Mouse (Mus musculus) lung, postnatal 10 days (tissue): ENCODE results near the gene Mmp20.
A peak's percentile ranks its signal among the peaks of the same experiment; 100 is the strongest.

ENCODE experiments used
- DNase-seq: peaks from one replicate; pipeline ENCODE4 v3.0.0; 2021

The Mmp20 gene

GRCm38 (mm10) chr9:7627931-7628330 is at the start of gene Mmp20:
Gene Mmp20 (plus strand): TSS chr9:7628231.
- DNase-seq = no peak

- DNase-seq = no peak
Observed at GRCm38 (mm10) chr9:7590063-7590462, 38.0 kb upstream of the Mmp20 start.

GRCm38 (mm10) chr9:7593272-7593812 is 34.7 kb upstream of the Mmp20 start:
- DNase-seq = no peak

GRCm38 (mm10) chr9:7594816-7595540 is 33.1 kb upstream of the Mmp20 start:
- DNase-seq = peak; percentile 93

GRCm38 (mm10) chr9:7602982-7603742 is 24.9 kb upstream of the Mmp20 start:
- peak; percentile 82 for DNase-seq

GRCm38 (mm10) chr9:7604005-7604404 is 24.0 kb upstream of the Mmp20 start:
- DNase-seq = no peak

- DNase-seq = no peak
Observed at GRCm38 (mm10) chr9:7605638-7606037, 22.4 kb upstream of the Mmp20 start.

GRCm38 (mm10) chr9:7622582-7622981 is 5.4 kb upstream of the Mmp20 start:
- no peak for DNase-seq

GRCm38 (mm10) chr9:7633936-7634335 is 5.9 kb downstream of the Mmp20 start:
- no peak for DNase-seq

GRCm38 (mm10) chr9:7647901-7648300 is 19.9 kb downstream of the Mmp20 start:
- no peak for DNase-seq

GRCm38 (mm10) chr9:7650397-7651180 is 22.6 kb downstream of the Mmp20 start:
- no peak for DNase-seq

GRCm38 (mm10) chr9:7652351-7653085 is 24.5 kb downstream of the Mmp20 start:
- DNase-seq = no peak

- DNase-seq = no peak
Observed at GRCm38 (mm10) chr9:7657946-7658345, 29.9 kb downstream of the Mmp20 start.

- DNase-seq = no peak
Observed at GRCm38 (mm10) chr9:7659469-7660020, 31.5 kb downstream of the Mmp20 start.

GRCm38 (mm10) chr9:7661371-7661770 is 33.3 kb downstream of the Mmp20 start:
- no peak for DNase-seq

- no peak for DNase-seq
Observed at GRCm38 (mm10) chr9:7669674-7670073, 41.6 kb downstream of the Mmp20 start.

GRCm38 (mm10) chr9:7672985-7673384 is 45.0 kb downstream of the Mmp20 start:
- DNase-seq = no peak

- DNase-seq = no peak
Observed at GRCm38 (mm10) chr9:7678154-7678837, 50.3 kb downstream of the Mmp20 start.

GRCm38 (mm10) chr9:7682081-7682618 is 54.1 kb downstream of the Mmp20 start:
- no peak for DNase-seq

- DNase-seq = no peak
Observed at GRCm38 (mm10) chr9:7686024-7686423, 58.0 kb downstream of the Mmp20 start.

- no peak for DNase-seq
Observed at GRCm38 (mm10) chr9:7689799-7690198, 61.8 kb downstream of the Mmp20 start.
